Mouse (Mus musculus) ES-E14 (cell line): ENCODE results near the gene Fahd1. TPM values are rescaled to one million over a fixed set of nuclear protein-coding genes. Genes with fewer than 3 reads are reported as not detected.

ENCODE experiments used
- DNase-seq: peaks from one replicate; pipeline ENCODE4 v3.0.0-alpha.2; 2013; ENCODE audit warnings: low read depth, low spot score
- H3K27ac ChIP-seq: 2 replicates; pipeline ENCODE4 v1.5.1; 2012; ENCODE audit warnings: low read depth, mild to moderate bottlenecking, low read length, moderate library complexity, mixed read lengths; ENCODE audit not compliant: poor library complexity, insufficient read depth, severe bottlenecking
- H3K36me3 ChIP-seq: 2 replicates; pipeline ENCODE4 v1.6.1; 2012; ENCODE audit warnings: mild to moderate bottlenecking, low read length, moderate library complexity, mixed read lengths; ENCODE audit not compliant: control insufficient read depth, poor library complexity, insufficient read depth, severe bottlenecking
- H3K4me1 ChIP-seq, 2 experiments: fragments of 150-350 bp in 1 of 2; sonication (generic) in 1 of 2; 2 replicates each; pipeline ENCODE4 v1.6.1; 2012; ENCODE audit warnings: low read length in 2 of 2, mild to moderate bottlenecking in 1 of 2, mixed read lengths in 1 of 2; ENCODE audit not compliant: control insufficient read depth in 2 of 2, insufficient read depth in 2 of 2, poor library complexity in 1 of 2
- H3K4me3 ChIP-seq, 2 experiments: fragments of 150-350 bp in 1 of 2; sonication (generic) in 1 of 2; 2 replicates each; pipeline ENCODE4 v1.5.1; 2012; ENCODE audit warnings: low read length in 2 of 2, low read depth in 1 of 2, mild to moderate bottlenecking in 1 of 2, mixed read lengths in 1 of 2; ENCODE audit not compliant: insufficient read depth in 1 of 2, poor library complexity in 1 of 2, severe bottlenecking in 1 of 2
- H3K9ac ChIP-seq: 2 replicates; pipeline ENCODE4 v1.6.1; 2012; ENCODE audit warnings: low read depth, mild to moderate bottlenecking, low read length, mixed read lengths; ENCODE audit not compliant: poor library complexity, insufficient read depth, severe bottlenecking
- H3K9me3 ChIP-seq: fragments of 150-350 bp; sonication (generic); 2 replicates; pipeline ENCODE4 v1.6.1; 2012; ENCODE audit warnings: low read depth, mild to moderate bottlenecking, low read length; ENCODE audit not compliant: control insufficient read depth, insufficient read depth
- CHD2 ChIP-seq: IDR thresholded peaks from 2 replicates; pipeline ENCODE4 v1.6.1; 2014; ENCODE audit warnings: mild to moderate bottlenecking, low read depth, low read length, inconsistent platforms
- HCFC1 ChIP-seq: IDR thresholded peaks from 2 replicates; pipeline ENCODE4 v1.6.1; 2012; ENCODE audit warnings: low read length, inconsistent platforms, borderline replicate concordance; ENCODE audit not compliant: insufficient read depth
- MAFK ChIP-seq: IDR thresholded peaks from 2 replicates; pipeline ENCODE4 v1.6.1; 2014; ENCODE audit warnings: mild to moderate bottlenecking, low read depth, low read length, inconsistent platforms; ENCODE audit not compliant: insufficient read depth
- ZC3H11A ChIP-seq: IDR thresholded peaks from 2 replicates; pipeline ENCODE4 v1.6.1; 2012; ENCODE audit warnings: low read depth, mild to moderate bottlenecking, inconsistent platforms, low read length, borderline replicate concordance
- ZNF384 ChIP-seq: IDR thresholded peaks from 2 replicates; pipeline ENCODE4 v1.6.1; 2012; ENCODE audit warnings: low read depth, low read length, inconsistent platforms
- in situ Hi-C, 2 experiments: fragments of 600-800 bp; cut with MboI; formaldehyde crosslinking; loops; one replicate each; pipeline ENCODE4 v1.15.1; 2025; ENCODE audit warnings: low sequenced_read_pairs in 2 of 2, inconsistent platforms in 1 of 2; ENCODE audit not compliant: unreplicated experiment in 2 of 2
- total RNA-seq: library from RNA; depleted of rRNA; stranded (reverse); fragments of 300-350 nt; gene quantifications from 2 replicates; pipeline ENCODE4 v1.2.3, GENCODE M21; 2012; rRNA removed

Fahd1 gene
- 9.7 and 9.8 TPM in 2 replicates for total RNA-seq

DNA sequence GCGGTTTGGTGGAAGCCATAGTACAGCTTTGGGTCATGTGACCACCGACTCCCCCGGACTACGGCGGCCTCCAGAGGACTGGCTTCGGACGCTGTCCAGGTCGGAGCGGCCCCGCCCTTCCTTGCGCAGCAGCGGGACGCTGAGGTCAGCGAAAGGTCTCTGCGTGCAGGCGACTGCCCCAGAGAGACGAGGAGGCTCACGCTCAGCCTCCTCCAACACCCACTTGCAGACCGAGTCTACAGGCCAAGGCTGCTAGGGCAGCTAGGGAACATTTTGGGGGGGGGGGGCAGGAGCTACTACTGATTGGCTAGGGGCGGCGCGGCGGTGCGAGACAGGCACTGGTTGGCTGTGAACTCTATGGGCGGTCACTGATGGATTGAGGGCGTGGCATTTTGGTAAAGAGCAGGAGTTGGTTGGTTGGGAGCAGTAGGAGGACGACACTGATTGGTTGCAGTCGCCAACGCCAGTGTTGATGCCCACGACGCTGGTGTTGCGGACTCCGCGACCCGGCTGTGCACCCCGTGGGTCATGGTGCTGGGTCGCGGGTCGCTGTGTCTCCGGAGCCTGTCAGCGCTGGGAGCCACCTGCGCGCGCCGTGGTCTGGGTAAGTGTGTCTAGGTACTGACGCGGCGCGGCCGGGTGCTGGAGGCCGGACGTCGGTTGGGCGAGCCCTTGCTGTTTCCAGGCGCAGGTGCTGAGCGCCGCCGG lies at the start of gene Fahd1:
Fahd1 (minus strand) TSS at position 300 of the 708 bp plus-strand sequence.
- H3K27ac ChIP-seq: peak within 1 kb of the TSS; percentile 80
- H3K4me3 ChIP-seq: peak within 1 kb of the TSS; percentile 87 to 97
- H3K9me3 ChIP-seq: no peaks in the 10 kb centered on the region
- no peaks in the 10 kb centered on the region; the same call in 1 of the 2 replicates for H3K36me3 ChIP-seq
- peak; percentile 46; the same call in 1 of the 2 replicates for TF ChIP-seq MAFK
- no peak for TF ChIP-seq ZNF384
- 0 out of 2 replicates have a peak, but pooled peaks have one; percentile 52 for TF ChIP-seq CHD2
- H3K4me1 ChIP-seq: no peaks in the 10 kb centered on the region; a peak in 3 of 4 replicates
- DNase-seq: peak; percentile 98
- in situ Hi-C loops: no loop called here
- peak within 1 kb of the TSS; percentile 93 for H3K9ac ChIP-seq

DNA sequence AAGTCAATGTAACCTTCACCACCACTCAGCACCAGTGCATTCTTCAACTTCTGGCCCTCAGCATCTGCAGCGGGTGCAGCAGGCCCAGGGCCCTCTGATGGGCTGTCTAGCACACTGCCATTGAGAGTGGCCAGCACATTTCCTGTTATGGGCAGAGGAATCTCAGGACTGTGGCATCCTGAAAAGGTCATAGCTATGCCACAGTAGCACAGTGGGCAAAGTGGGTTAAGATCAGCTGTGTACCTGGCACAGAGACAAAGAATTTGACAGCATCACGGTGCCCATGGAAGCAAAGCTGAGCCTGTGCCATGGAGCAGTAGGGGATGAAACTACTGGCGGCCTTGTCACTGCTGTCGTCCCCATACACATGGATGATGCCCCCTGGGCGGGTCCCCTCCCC lies 49.0 kb upstream of the Fahd1 start:
- TF ChIP-seq ZC3H11A (no peak), HCFC1 (no peak), ZNF384 (no peak), CHD2 (no peak), MAFK (no peak)
- Histone ChIP-seq H3K4me1 (peaks cover 0 to 15% of the 10 kb centered on the region in 2 experiments; a peak in 2 of 4 replicates), H3K27ac (no peak overlapping the region), H3K36me3 (peaks cover 41% of the 10 kb centered on the region), H3K9ac (no peak overlapping the region), H3K9me3 (no peaks in the 10 kb centered on the region), H3K4me3 (no peak overlapping the region)
- in situ Hi-C loops: no loop called here
- no peak for DNase-seq

DNA sequence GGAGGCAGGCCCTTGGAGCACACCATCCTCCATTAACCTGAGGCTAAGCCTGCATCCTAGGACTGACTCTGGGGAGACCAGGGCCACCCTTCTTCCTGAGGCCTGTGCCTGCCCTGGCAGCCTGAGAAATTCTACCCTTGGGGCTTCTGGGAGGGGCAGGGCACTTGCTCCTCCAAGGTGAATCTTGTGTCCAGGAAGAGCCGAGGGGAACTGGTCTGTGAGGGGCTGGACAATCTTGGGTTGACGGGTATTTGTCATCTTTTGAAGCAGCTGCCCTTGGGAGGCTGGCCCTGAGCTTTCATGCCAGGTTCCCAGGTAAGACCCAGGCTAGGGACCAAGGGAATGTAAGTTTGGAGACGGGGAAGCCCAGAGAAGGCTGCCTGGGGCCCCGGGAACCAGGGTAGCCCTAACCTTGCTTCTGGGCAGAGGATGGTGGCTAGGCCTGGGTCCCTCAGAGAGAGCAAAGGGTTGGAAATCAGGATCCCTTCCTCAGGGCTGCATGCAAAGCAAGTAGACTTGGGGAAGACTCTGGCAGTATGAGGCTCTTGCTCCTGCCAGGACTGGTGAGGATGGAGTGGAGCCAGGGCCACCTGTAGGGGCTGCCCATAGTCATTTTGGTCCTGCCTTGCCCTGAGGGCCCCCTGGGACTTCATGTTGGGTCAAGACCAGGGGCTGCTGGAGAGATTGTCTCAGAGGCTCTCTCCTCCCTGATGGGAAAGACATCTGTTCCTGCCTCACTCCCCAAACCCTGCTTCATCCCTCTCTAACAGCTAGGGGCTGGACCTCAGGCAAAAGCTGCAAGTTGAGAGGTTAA lies 48.1 kb upstream of the Fahd1 start:
- no peak overlapping the region for H3K9ac ChIP-seq
- H3K4me1 ChIP-seq: peaks cover 0 to 14% of the 10 kb centered on the region in 2 experiments; a peak in 2 of 4 replicates
- H3K4me3 ChIP-seq: no peak overlapping the region
- TF ChIP-seq MAFK (no peak), ZNF384 (no peak), HCFC1 (no peak), CHD2 (no peak), ZC3H11A (no peak)
- H3K27ac ChIP-seq: no peak overlapping the region
- no peaks in the 10 kb centered on the region for H3K9me3 ChIP-seq
- peaks cover 45% of the 10 kb centered on the region for H3K36me3 ChIP-seq
- in situ Hi-C loops: no loop called here
- no peak for DNase-seq

DNA sequence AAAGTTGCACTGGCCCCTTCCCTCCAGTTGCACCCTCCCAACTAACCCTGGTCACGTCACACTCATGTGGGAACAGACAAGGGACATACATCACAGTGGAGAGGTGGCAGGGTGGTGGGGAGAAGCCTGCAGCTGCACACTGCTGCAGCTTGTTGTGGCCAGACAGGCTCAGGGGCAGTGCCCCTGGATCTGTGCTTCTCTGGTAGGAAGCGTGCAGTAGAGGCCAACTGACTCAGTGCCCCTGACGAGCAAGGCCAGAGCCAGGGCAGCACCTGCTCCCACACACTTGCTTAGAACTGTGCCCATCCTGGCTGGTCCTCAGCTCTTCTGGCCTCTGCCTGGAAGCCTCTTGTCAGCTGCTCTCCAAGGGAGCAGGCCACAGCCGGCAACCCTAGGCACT lies 47.4 kb upstream of the Fahd1 start:
- Histone ChIP-seq H3K27ac (no peak overlapping the region), H3K4me3 (0 out of 4 replicates have a peak overlapping the region, but pooled peaks of 1 of the 2 experiments have one; percentile 83), H3K36me3 (peaks cover 52% of the 10 kb centered on the region), H3K9ac (no peak overlapping the region), H3K4me1 (peaks cover 0 to 14% of the 10 kb centered on the region in 2 experiments; a peak in 2 of 4 replicates), H3K9me3 (no peaks in the 10 kb centered on the region)
- no peak for DNase-seq
- in situ Hi-C loops: no loop called here
- TF ChIP-seq ZC3H11A (no peak), HCFC1 (no peak), MAFK (no peak), ZNF384 (no peak), CHD2 (no peak)
